24 mouse cellular contexts compared by ENCODE assay signal in the genomic region with DNA sequence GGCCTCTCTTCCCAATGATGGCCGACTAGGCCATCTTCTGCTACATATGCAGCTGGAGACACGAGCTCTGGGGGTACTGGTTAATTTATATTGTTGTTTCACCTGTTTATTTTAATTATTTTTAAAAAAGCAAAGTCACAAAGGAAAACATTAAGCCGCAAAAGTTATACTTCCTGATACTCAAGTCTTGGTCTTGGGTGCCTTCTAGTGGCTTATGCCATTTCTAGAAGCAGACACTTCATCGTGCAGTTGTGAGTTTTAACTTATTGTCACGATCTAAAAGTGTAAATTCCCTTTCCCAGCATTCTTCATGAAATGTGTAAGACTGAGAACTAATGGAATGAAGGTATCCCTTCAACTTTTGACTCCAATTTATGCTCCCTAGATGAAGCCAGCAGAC. TPM values are rescaled to one million over a fixed set of nuclear protein-coding genes. Genes with fewer than 3 reads are reported as not detected.
DNase-seq lines count a peak whose midpoint lies in the region; ATAC-seq and TF ChIP-seq lines count a peak whose summit lies in the region.
"Had no signal": no experiment of that assay in that cellular context is flagged by ENCODE, and none has a peak within 500 bp of the region (broad histone marks: within the 10 kb centered on the region; RNA-seq: fewer than 3 reads in every experiment).

No protein-coding gene starts in this region.

- no peak overlapping the region for H3K4me3 ChIP-seq in gastrocnemius, adult 2 months
- H3K4me3 ChIP-seq in lung, adult 2 months (replicated peaks; ENCODE audit: extremely low read depth, low read depth, low read length), result no peak overlapping the region
- no peak overlapping the region for H3K4me3 ChIP-seq in liver, embryonic 11.5 days (ENCODE audit: low read depth, low read length)
- H3K4me3 ChIP-seq: embryonic facial prominence, embryonic 15.5 days; erythroblast, embryonic 14.5 days; forebrain, embryonic 10.5 days; heart, embryonic 13.5 days; hindbrain, embryonic 15.5 days had no signal

- 77% methylated on average over 5 of the region's 5 CpGs for WGBS in lung, adult 2 months
- WGBS in liver, embryonic 11.5 days, result 72% methylated on average over 5 of the region's 5 CpGs

- no peaks in the 10 kb centered on the region for H3K27me3 ChIP-seq in liver, embryonic 11.5 days (replicated peaks; ENCODE audit: control insufficient read depth, insufficient read depth, low read length)
- H3K27me3 ChIP-seq: embryonic facial prominence, embryonic 15.5 days; heart, embryonic 13.5 days; hindbrain, embryonic 15.5 days had no signal

- intact Hi-C loops in gastrocnemius, adult 2 months (cut with DNase I), result no loop called here

- TF ChIP-seq POLR2A in lung, adult 2 months (IDR thresholded peaks at IDR 0.05; ENCODE audit: borderline replicate concordance, extremely low read depth, low read depth, low read length), result no peak

- H3K9ac ChIP-seq in liver, embryonic 11.5 days (ENCODE audit: low read depth, low read length), result no peak overlapping the region
- H3K9ac ChIP-seq: embryonic facial prominence, embryonic 15.5 days; heart, embryonic 13.5 days; hindbrain, embryonic 15.5 days had no signal

- no peaks in the 10 kb centered on the region for H3K4me1 ChIP-seq in lung, adult 2 months (ENCODE audit: control insufficient read depth, insufficient read depth, low read length)
- no peaks in the 10 kb centered on the region for H3K4me1 ChIP-seq in liver, embryonic 11.5 days (replicated peaks; ENCODE audit: control insufficient read depth, insufficient read depth, low read length)
- H3K4me1 ChIP-seq: embryonic facial prominence, embryonic 15.5 days; forebrain, embryonic 10.5 days; heart, embryonic 13.5 days; hindbrain, embryonic 15.5 days had no signal

- H3K27ac ChIP-seq in gastrocnemius, adult 2 months, result no peak overlapping the region
- no peak overlapping the region for H3K27ac ChIP-seq in liver, embryonic 11.5 days (ENCODE audit: low read depth, low read length)
- H3K27ac ChIP-seq: embryonic facial prominence, embryonic 15.5 days; forebrain, embryonic 10.5 days; heart, embryonic 13.5 days; hindbrain, embryonic 15.5 days had no signal

- no peak overlapping the region for H3K4me2 ChIP-seq in liver, embryonic 11.5 days
- H3K4me2 ChIP-seq: embryonic facial prominence, embryonic 15.5 days; heart, embryonic 13.5 days; hindbrain, embryonic 15.5 days had no signal

- TF ChIP-seq CTCF in gastrocnemius, adult 2 months (IDR thresholded peaks at IDR 0.05), result peak; percentile 40
- 0 out of 2 replicates have a peak, but pooled peaks have one; percentile 1 for TF ChIP-seq CTCF in lung, adult 2 months (IDR thresholded peaks at IDR 0.05; ENCODE audit: insufficient read depth, low read length)

- ATAC-seq in liver, embryonic 11.5 days (replicated peaks; ENCODE audit: low FRiP score), result no peak
- ATAC-seq: forebrain, embryonic 14.5 days had no signal

- H3K9me3 ChIP-seq in liver, embryonic 11.5 days (ENCODE audit: control insufficient read depth, low read length), result no peaks in the 10 kb centered on the region
- H3K9me3 ChIP-seq: embryonic facial prominence, embryonic 15.5 days; forebrain, embryonic 10.5 days; heart, embryonic 13.5 days; hindbrain, embryonic 15.5 days had no signal

- no peak for DNase-seq in gastrocnemius, adult 2 months
- DNase-seq in gastrocnemius, postnatal 10 days, result no peak
- no peak for DNase-seq in lung, adult 2 months
- DNase-seq in lung, postnatal 25 days (ENCODE audit: low spot score), result no peak
- peak; percentile 55 for DNase-seq in CD4-positive, CD25-positive, alpha-beta regulatory T cell, adult 2 months (ENCODE audit: low read depth, low spot score)
- DNase-seq in naive thymus-derived CD4-positive, alpha-beta T cell, adult 2 months (ENCODE audit: low read depth), result peak; percentile 54
- no peak for DNase-seq in liver, embryonic 11.5 days (ENCODE audit: low spot score)
- DNase-seq in layer of hippocampus, postnatal 10 days (ENCODE audit: low spot score in 2 of 2), result no peak
- DNase-seq: adrenal gland, postnatal 10 days; cerebellum, adult 11 months; cerebellum, adult 8-10 months; cerebellum, postnatal 14 days; embryo, embryonic 11 days; gastrocnemius, postnatal 14 days; heart, postnatal 36 days had no signal

- H3K36me3 ChIP-seq in liver, embryonic 11.5 days (ENCODE audit: control insufficient read depth, insufficient read depth, low read length), result no peaks in the 10 kb centered on the region
- H3K36me3 ChIP-seq: embryonic facial prominence, embryonic 15.5 days; forebrain, embryonic 10.5 days; heart, embryonic 13.5 days; hindbrain, embryonic 15.5 days had no signal

RNA-seq across cellular contexts. Expression of a gene that starts 17.2 kb away (rescaled TPM):
- total RNA-seq in gastrocnemius, adult 2 months (2021), result 1 to 10 TPM; 1.2 to 2.7 TPM
- 1 to 10 TPM; 1.2 to 2.1 TPM for total RNA-seq in gastrocnemius, postnatal 10 days (2021)
- polyA plus RNA-seq in lung, adult 2 months (2012; rRNA removed), result 18.0 and 18.3 TPM in 2 replicates
- 1.8 and 2.1 TPM in 2 replicates for polyA plus RNA-seq in liver, embryonic 11.5 days (2014; fragmentation: Nextera tagmentation; extraction: Ambion mirVana)
- total RNA-seq in layer of hippocampus, postnatal 10 days (2021), result under 1 TPM; 0.29 to 0.80 TPM
- total RNA-seq: common myeloid progenitor, adult 5-6 weeks; MEL had no signal
- polyA plus RNA-seq: C2C12 had no signal

RNA-seq across cellular contexts. Expression of a gene that starts 17.2 kb away (rescaled TPM):
- not detected for total RNA-seq in gastrocnemius, adult 2 months (2021)
- total RNA-seq in gastrocnemius, postnatal 10 days (2021), result under 1 TPM in 1 of 2 experiments, not detected in 1; 0.16 TPM
- polyA plus RNA-seq in lung, adult 2 months (2012; rRNA removed), result 2.3 and 2.6 TPM in 2 replicates
- polyA plus RNA-seq in liver, embryonic 11.5 days (2014; fragmentation: Nextera tagmentation; extraction: Ambion mirVana), result 1.4 TPM in 2 replicates
- total RNA-seq in layer of hippocampus, postnatal 10 days (2021), result under 1 TPM; 0.33 to 0.37 TPM
- total RNA-seq: gastrocnemius, postnatal 14 days; MEL had no signal
- polyA plus RNA-seq: C2C12; forebrain, embryonic 10.5 days had no signal

RNA-seq across cellular contexts. Expression of a gene that starts 17.2 kb away (rescaled TPM):
- 1 to 10 TPM; 2.4 to 2.8 TPM for total RNA-seq in gastrocnemius, adult 2 months (2021)
- total RNA-seq in gastrocnemius, postnatal 10 days (2021), result 1 to 10 TPM; 4.9 to 7.0 TPM
- 11.6 and 16.6 TPM in 2 replicates for polyA plus RNA-seq in lung, adult 2 months (2012; rRNA removed)
- 1.1 and 1.7 TPM in 2 replicates for polyA plus RNA-seq in liver, embryonic 11.5 days (2014; fragmentation: Nextera tagmentation; extraction: Ambion mirVana)
- 1 to 10 TPM; 2.0 to 2.2 TPM for total RNA-seq in layer of hippocampus, postnatal 10 days (2021)
- polyA plus RNA-seq: C2C12 had no signal

Comparison
In these comparisons a context has a peak if more than half of its experiments do, and no peak if none do; other contexts are left out.
1. DNase-seq: peak in CD4-positive, CD25-positive, alpha-beta regulatory T cell, adult 2 months (single experiment) and naive thymus-derived CD4-positive, alpha-beta T cell, adult 2 months (single experiment); none in gastrocnemius, adult 2 months (single experiment), gastrocnemius, postnatal 10 days (single experiment), lung, adult 2 months (single experiment), lung, postnatal 25 days (single experiment), liver, embryonic 11.5 days (single experiment) and layer of hippocampus, postnatal 10 days (0 of 2).